ENCODE assay signal across 9 mouse cellular contexts in the genomic region with DNA sequence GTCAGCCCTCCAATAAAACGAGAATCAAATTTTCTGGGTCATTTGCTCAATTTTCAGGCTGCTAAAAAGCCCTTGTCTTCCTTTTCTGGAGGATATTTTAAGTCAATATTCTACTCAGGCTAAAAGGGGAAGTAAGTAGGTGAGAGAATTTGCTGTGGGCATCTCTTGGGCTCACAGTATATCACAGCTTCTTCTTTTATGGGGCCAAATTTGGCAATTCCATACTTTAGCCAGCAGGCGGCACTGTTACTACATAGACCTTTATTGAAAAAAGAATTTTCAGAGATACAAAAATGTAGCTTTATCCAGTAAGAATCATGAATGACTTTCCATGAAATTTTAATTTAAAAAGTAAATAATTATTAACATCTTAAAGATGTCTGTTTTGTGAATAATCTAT. TPM values are rescaled to one million over a fixed set of nuclear protein-coding genes. Genes with fewer than 3 reads are reported as not detected.
DNase-seq lines count a peak whose midpoint lies in the region; ATAC-seq and TF ChIP-seq lines count a peak whose summit lies in the region.
"Had no signal": no experiment of that assay in that cellular context is flagged by ENCODE, and none has a peak within 500 bp of the region (broad histone marks: within the 10 kb centered on the region; RNA-seq: fewer than 3 reads in every experiment).

No protein-coding gene starts in this region.

- no peaks in the 10 kb centered on the region for H3K4me1 ChIP-seq in kidney, postnatal 0 days (replicated peaks; ENCODE audit: insufficient read depth, low read length)
- H3K4me1 ChIP-seq in kidney, embryonic 16.5 days (ENCODE audit: insufficient read depth, low read length) = no peaks in the 10 kb centered on the region
- no peaks in the 10 kb centered on the region for H3K4me1 ChIP-seq in stomach, postnatal 0 days (replicated peaks; ENCODE audit: control insufficient read depth, insufficient read depth)
- H3K4me1 ChIP-seq: hindbrain, embryonic 15.5 days had no signal

- no peaks in the 10 kb centered on the region for H3K27me3 ChIP-seq in kidney, postnatal 0 days (ENCODE audit: insufficient read depth, low read length)
- H3K27me3 ChIP-seq in kidney, embryonic 16.5 days (ENCODE audit: insufficient read depth, low read length) = no peaks in the 10 kb centered on the region
- H3K27me3 ChIP-seq in stomach, postnatal 0 days (ENCODE audit: control insufficient read depth, insufficient read depth, low read length) = no peaks in the 10 kb centered on the region
- H3K27me3 ChIP-seq: hindbrain, embryonic 15.5 days had no signal

- no peak overlapping the region for H3K4me3 ChIP-seq in kidney, postnatal 0 days (replicated peaks; ENCODE audit: low read depth, low read length)
- H3K4me3 ChIP-seq in kidney, embryonic 16.5 days (ENCODE audit: low read length) = no peak overlapping the region
- no peak overlapping the region for H3K4me3 ChIP-seq in stomach, postnatal 0 days (ENCODE audit: low read depth, low read length)
- H3K4me3 ChIP-seq: hindbrain, embryonic 15.5 days had no signal

- WGBS in kidney, postnatal 0 days = 38% methylated on average over 2 of the region's 2 CpGs
- WGBS in kidney, embryonic 16.5 days = 41% methylated on average over 2 of the region's 2 CpGs
- WGBS in stomach, postnatal 0 days = 39% methylated on average over 2 of the region's 2 CpGs

- peak; percentile 58 for TF ChIP-seq CTCF in kidney, postnatal 0 days (IDR thresholded peaks at IDR 0.05; ENCODE audit: low read depth)
- TF ChIP-seq CTCF in stomach, postnatal 0 days (IDR thresholded peaks at IDR 0.05; ENCODE audit: low read depth) = peak; percentile 63

- H3K9ac ChIP-seq in kidney, postnatal 0 days (ENCODE audit: low read depth, low read length) = no peak overlapping the region
- H3K9ac ChIP-seq in kidney, embryonic 16.5 days (replicated peaks; ENCODE audit: low read length) = no peak overlapping the region
- H3K9ac ChIP-seq in stomach, postnatal 0 days (ENCODE audit: low read length) = no peak overlapping the region
- H3K9ac ChIP-seq: hindbrain, embryonic 15.5 days had no signal

- no peaks in the 10 kb centered on the region for H3K9me3 ChIP-seq in kidney, postnatal 0 days (replicated peaks; ENCODE audit: low read length)
- no peaks in the 10 kb centered on the region for H3K9me3 ChIP-seq in kidney, embryonic 16.5 days (ENCODE audit: low read length)
- no peaks in the 10 kb centered on the region for H3K9me3 ChIP-seq in stomach, postnatal 0 days (ENCODE audit: control insufficient read depth, low read length)
- H3K9me3 ChIP-seq: hindbrain, embryonic 15.5 days had no signal

- peak; percentile 12 for DNase-seq in kidney, postnatal 0 days (ENCODE audit: low spot score)
- DNase-seq in urinary bladder, postnatal 14 days (ENCODE audit: low spot score) = peak; percentile 2
- DNase-seq in urinary bladder, postnatal 10 days (ENCODE audit: low spot score) = no peak
- DNase-seq in cerebellum, postnatal 10 days = peak; percentile 53 to 61
- DNase-seq in stomach, postnatal 0 days (ENCODE audit: low spot score) = no peak
- DNase-seq in lung, postnatal 10 days = no peak
- DNase-seq in spleen, adult 18-20 months = no peak

- H3K27ac ChIP-seq in kidney, postnatal 0 days = no peak overlapping the region
- H3K27ac ChIP-seq in kidney, embryonic 16.5 days (ENCODE audit: low read length) = no peak overlapping the region
- no peak overlapping the region for H3K27ac ChIP-seq in stomach, postnatal 0 days (replicated peaks)
- H3K27ac ChIP-seq: hindbrain, embryonic 15.5 days had no signal

- H3K36me3 ChIP-seq in kidney, postnatal 0 days (ENCODE audit: insufficient read depth, low read length) = no peaks in the 10 kb centered on the region
- H3K36me3 ChIP-seq in kidney, embryonic 16.5 days (ENCODE audit: insufficient read depth, low read length) = no peaks in the 10 kb centered on the region
- no peaks in the 10 kb centered on the region for H3K36me3 ChIP-seq in stomach, postnatal 0 days (ENCODE audit: control insufficient read depth, insufficient read depth, low read length)
- H3K36me3 ChIP-seq: hindbrain, embryonic 15.5 days had no signal

- no peak overlapping the region for H3K4me2 ChIP-seq in kidney, postnatal 0 days (ENCODE audit: low read length)
- no peak overlapping the region for H3K4me2 ChIP-seq in kidney, embryonic 16.5 days (replicated peaks; ENCODE audit: low read depth, low read length)
- H3K4me2 ChIP-seq in stomach, postnatal 0 days (replicated peaks; ENCODE audit: low read depth) = no peak overlapping the region
- H3K4me2 ChIP-seq: hindbrain, embryonic 15.5 days had no signal

- ATAC-seq in kidney, postnatal 0 days (replicated peaks; ENCODE audit: low FRiP score, low read depth) = no peak
- ATAC-seq in kidney, embryonic 16.5 days (ENCODE audit: low FRiP score, low TSS enrichment) = no peak
- ATAC-seq in stomach, postnatal 0 days (ENCODE audit: low FRiP score, low TSS enrichment) = no peak

- no peak for TF ChIP-seq EP300 in stomach, postnatal 0 days (optimal IDR thresholded peaks at IDR 0.05)

RNA-seq across cellular contexts. Expression of gene Cdr1, which starts 18.8 kb away (rescaled TPM):
- not detected in 2 replicates for polyA plus RNA-seq in kidney, postnatal 0 days (2015; fragmentation: Nextera tagmentation; extraction: Ambion mirVana)
- not detected in 2 replicates for polyA plus RNA-seq in kidney, embryonic 16.5 days (2015; fragmentation: Nextera tagmentation; extraction: Ambion mirVana)
- not detected in 2 replicates for polyA plus RNA-seq in stomach, postnatal 0 days (2015; fragmentation: Nextera tagmentation; extraction: Ambion mirVana)
- polyA plus RNA-seq: hindbrain, embryonic 15.5 days had no signal

Comparison
In these comparisons a context has a peak if more than half of its experiments do, and no peak if none do; other contexts are left out.
1. DNase-seq: peak in kidney, postnatal 0 days (single experiment), urinary bladder, postnatal 14 days (single experiment) and cerebellum, postnatal 10 days (2 of 2); none in urinary bladder, postnatal 10 days (single experiment), stomach, postnatal 0 days (single experiment), lung, postnatal 10 days (single experiment) and spleen, adult 18-20 months (0 of 2).